8 mouse cellular contexts compared by ENCODE assay signal in genomic region chr13:64370173-64370940, GRCm38 (mm10). TPM values are rescaled to one million over a fixed set of nuclear protein-coding genes. Genes with fewer than 3 reads are reported as not detected.
DNase-seq lines count a peak whose midpoint lies in the region; ATAC-seq lines count a peak whose summit lies in the region.

TSS of gene Ctsl (minus strand) at chr13:64370890.

- DNase-seq in adipocyte (ENCODE audit: low spot score): peak; percentile 91
- peak; percentile 91 for DNase-seq in embryo, embryonic 10 days (ENCODE audit: low spot score)
- peak; percentile 91 for DNase-seq in gastrocnemius, postnatal 10 days
- DNase-seq in induced T-regulatory cell, adult 2 months (ENCODE audit: low read depth): peak; percentile 89
- DNase-seq in left cerebral cortex, adult 9 months (ENCODE audit: low spot score in 2 of 2): peak; percentile 77 to 94
- peak; percentile 89 for DNase-seq in right cerebral cortex, postnatal 14 days
- peak; percentile 94 for DNase-seq in urinary bladder, postnatal 36 days (ENCODE audit: low spot score in 2 of 2)

- peak; percentile 88 for ATAC-seq in megakaryocyte progenitor cell, adult 5-6 weeks (replicated peaks; ENCODE audit: poor library complexity)

RNA-seq across cellular contexts. Expression of gene Ctsl, which starts in this region (rescaled TPM):
- total RNA-seq in gastrocnemius, postnatal 10 days (2021): 100 to 1,000 TPM; 145 to 162 TPM
- 30.9 and 31.8 TPM in 2 replicates for total RNA-seq in megakaryocyte progenitor cell, adult 5-6 weeks (2015)
- total RNA-seq in megakaryocyte progenitor cell, adult 5-6 weeks (2017): 35.4 and 40.8 TPM in 2 replicates

Comparison
In these comparisons a context has a peak if more than half of its experiments do, and no peak if none do; other contexts are left out.
1. Peak in every context shown above with its lines: DNase-seq and ATAC-seq.